Mouse (Mus musculus): ENCODE data around the gene Arfgef3. TPM values are rescaled to one million over a fixed set of nuclear protein-coding genes. Genes with fewer than 3 reads are reported as not detected.

Gene Arfgef3
- polyA plus RNA-seq, 1 experiment = 6.3 TPM

DNA sequence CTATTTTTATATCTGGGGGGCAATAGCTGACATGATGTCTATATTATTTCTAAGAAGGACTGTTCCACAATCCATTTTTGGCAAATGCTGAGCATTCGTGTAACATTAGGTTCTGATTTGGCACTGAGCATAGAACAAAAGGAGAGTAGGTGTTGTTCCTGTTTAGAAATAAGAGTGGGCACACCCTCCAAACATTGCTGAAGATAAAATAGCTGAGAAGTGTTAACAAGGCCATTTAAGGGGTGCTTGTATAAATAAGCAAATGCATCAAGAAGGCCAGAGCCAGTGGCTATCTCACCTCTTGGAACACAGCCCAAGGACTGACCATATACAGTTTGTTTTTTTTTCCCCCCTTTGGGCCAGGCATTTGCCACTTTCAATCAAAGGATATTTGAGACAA lies 35.1 kb downstream of the Arfgef3 start:
- no peak overlapping the region for H3K4me3 ChIP-seq (ENCODE audit: control insufficient read depth, low read depth, low read length)
- no peak for TF ChIP-seq POLR2A (IDR thresholded peaks at IDR 0.05; ENCODE audit: control insufficient read depth, low read depth, low read length)
- no peak for TF ChIP-seq CTCF (IDR thresholded peaks at IDR 0.05; ENCODE audit: control insufficient read depth, insufficient read depth, insufficient replicate concordance, low read depth, low read length)
- H3K27me3 ChIP-seq (ENCODE audit: control insufficient read depth, insufficient read depth, low read length) = no peaks in the 10 kb centered on the region
- H3K4me1 ChIP-seq (ENCODE audit: control insufficient read depth, insufficient read depth, low read length) = no peaks in the 10 kb centered on the region
- no peak overlapping the region for H3K27ac ChIP-seq (ENCODE audit: control insufficient read depth, insufficient read depth, low read depth, low read length)
- H3K36me3 ChIP-seq (ENCODE audit: control insufficient read depth, insufficient read depth, low read length) = no peaks in the 10 kb centered on the region

DNA sequence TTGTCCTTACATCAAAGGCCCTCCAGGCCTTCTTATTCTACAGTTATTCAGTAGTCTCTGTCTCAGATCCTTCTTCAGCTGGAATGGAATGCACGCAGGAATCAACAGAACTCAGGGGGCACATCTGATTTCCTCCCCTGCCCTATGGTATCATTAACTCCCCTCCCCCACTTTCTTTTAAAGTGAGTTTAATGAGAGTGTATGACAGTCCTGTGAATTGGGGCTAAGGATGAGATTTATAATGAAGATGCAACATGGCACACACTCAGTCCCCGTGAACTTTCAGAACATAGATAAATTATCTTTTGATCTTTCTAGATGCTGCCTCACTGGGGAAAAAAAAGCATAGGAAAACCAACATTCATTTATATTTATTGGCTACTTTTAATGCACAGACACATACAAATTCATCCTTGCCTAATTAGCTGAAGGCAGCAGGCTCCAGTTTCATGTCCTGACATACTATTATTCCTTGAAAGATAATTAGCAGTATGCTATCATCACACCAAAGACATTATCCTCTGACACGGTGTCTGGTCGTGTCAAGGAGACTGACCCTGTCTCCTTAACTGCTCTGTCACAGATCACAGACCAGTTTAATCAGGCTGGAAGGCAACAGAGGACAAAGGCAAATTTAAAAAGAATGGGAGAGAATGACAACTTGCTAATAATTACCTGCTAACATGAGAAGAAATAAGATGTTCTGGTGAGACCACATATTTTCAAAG lies 39.2 kb downstream of the Arfgef3 start:
- no peak for TF ChIP-seq CTCF (IDR thresholded peaks at IDR 0.05; ENCODE audit: control insufficient read depth, insufficient read depth, insufficient replicate concordance, low read depth, low read length)
- TF ChIP-seq POLR2A (IDR thresholded peaks at IDR 0.05; ENCODE audit: control insufficient read depth, low read depth, low read length) = no peak
- no peak overlapping the region for H3K27ac ChIP-seq (ENCODE audit: control insufficient read depth, insufficient read depth, low read depth, low read length)
- no peaks in the 10 kb centered on the region for H3K4me1 ChIP-seq (ENCODE audit: control insufficient read depth, insufficient read depth, low read length)
- H3K4me3 ChIP-seq (ENCODE audit: control insufficient read depth, low read depth, low read length) = no peak overlapping the region
- no peaks in the 10 kb centered on the region for H3K36me3 ChIP-seq (ENCODE audit: control insufficient read depth, insufficient read depth, low read length)
- H3K27me3 ChIP-seq (ENCODE audit: control insufficient read depth, insufficient read depth, low read length) = no peaks in the 10 kb centered on the region

DNA sequence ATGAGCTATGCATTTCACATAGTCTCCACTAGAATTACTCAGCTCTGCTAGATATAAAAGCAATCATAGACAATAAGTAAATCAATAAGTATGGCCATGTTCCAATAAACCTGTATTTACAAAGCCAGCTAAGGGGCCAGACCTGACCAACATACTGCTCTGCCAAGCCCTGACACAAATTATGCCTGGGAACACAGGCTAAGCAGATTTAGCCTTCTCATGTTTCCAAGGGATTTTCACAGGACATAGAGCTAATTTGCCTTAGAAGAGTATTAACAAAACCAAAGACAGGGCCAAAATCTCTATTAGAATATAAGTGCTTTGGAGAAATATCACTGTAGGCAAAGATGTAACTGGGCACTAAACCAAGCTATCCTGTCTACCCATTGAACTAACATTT lies 42.2 kb downstream of the Arfgef3 start:
- Histone ChIP-seq H3K4me3 (ENCODE audit: control insufficient read depth, low read depth, low read length) (no peak overlapping the region), H3K27ac (ENCODE audit: control insufficient read depth, insufficient read depth, low read depth, low read length) (no peak overlapping the region), H3K4me1 (ENCODE audit: control insufficient read depth, insufficient read depth, low read length) (no peaks in the 10 kb centered on the region), H3K36me3 (ENCODE audit: control insufficient read depth, insufficient read depth, low read length) (no peaks in the 10 kb centered on the region), H3K27me3 (ENCODE audit: control insufficient read depth, insufficient read depth, low read length) (no peaks in the 10 kb centered on the region)
- TF ChIP-seq CTCF (IDR thresholded peaks at IDR 0.05; ENCODE audit: control insufficient read depth, insufficient read depth, insufficient replicate concordance, low read depth, low read length) = no peak
- TF ChIP-seq POLR2A (IDR thresholded peaks at IDR 0.05; ENCODE audit: control insufficient read depth, low read depth, low read length) = no peak

DNA sequence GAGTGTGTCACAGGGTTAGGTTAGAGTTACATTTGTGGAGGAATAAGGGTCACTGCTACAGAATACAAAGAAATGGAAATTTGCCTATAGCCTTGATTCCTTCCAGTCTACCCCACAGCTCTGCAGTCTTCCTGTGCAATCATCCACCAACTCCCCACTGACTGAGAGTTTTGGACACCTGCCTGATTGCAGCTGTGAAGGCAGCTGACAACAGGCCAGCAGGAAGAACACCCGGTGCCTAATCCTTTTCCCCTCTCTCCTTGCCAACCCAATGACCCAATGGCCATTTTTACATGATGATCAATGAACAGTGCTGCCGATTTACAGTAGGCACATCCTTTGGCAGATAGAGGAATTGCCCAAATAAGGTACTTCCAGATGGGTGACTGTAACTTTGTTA lies 43.6 kb downstream of the Arfgef3 start:
- no peaks in the 10 kb centered on the region for H3K27me3 ChIP-seq (ENCODE audit: control insufficient read depth, insufficient read depth, low read length)
- TF ChIP-seq CTCF (IDR thresholded peaks at IDR 0.05; ENCODE audit: control insufficient read depth, insufficient read depth, insufficient replicate concordance, low read depth, low read length) (no peak), POLR2A (IDR thresholded peaks at IDR 0.05; ENCODE audit: control insufficient read depth, low read depth, low read length) (no peak)
- no peaks in the 10 kb centered on the region for H3K4me1 ChIP-seq (ENCODE audit: control insufficient read depth, insufficient read depth, low read length)
- H3K27ac ChIP-seq (ENCODE audit: control insufficient read depth, insufficient read depth, low read depth, low read length) = no peak overlapping the region
- H3K36me3 ChIP-seq (ENCODE audit: control insufficient read depth, insufficient read depth, low read length) = no peaks in the 10 kb centered on the region
- H3K4me3 ChIP-seq (ENCODE audit: control insufficient read depth, low read depth, low read length) = no peak overlapping the region

DNA sequence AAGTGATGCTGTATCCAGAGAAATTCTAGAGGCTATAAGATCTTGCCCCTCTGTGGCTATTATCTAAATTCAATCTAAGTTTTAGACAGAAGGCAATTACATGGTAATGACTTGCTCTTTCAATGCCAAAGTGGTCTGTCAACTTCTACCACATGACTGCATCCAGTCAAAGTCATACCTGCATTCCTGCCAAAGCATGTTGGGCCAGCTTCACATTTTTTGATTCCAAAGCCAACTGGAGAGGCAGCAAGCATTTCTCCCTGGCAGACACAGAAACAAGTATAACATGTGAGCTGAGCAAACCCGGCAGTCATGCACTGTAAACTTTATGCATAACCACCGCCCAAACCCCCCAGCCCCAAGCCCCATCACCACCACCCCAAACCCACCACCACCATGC lies 44.6 kb downstream of the Arfgef3 start:
- TF ChIP-seq POLR2A (IDR thresholded peaks at IDR 0.05; ENCODE audit: control insufficient read depth, low read depth, low read length) (no peak), CTCF (IDR thresholded peaks at IDR 0.05; ENCODE audit: control insufficient read depth, insufficient read depth, insufficient replicate concordance, low read depth, low read length) (no peak)
- H3K4me3 ChIP-seq (ENCODE audit: control insufficient read depth, low read depth, low read length) = no peak overlapping the region
- H3K27ac ChIP-seq (ENCODE audit: control insufficient read depth, insufficient read depth, low read depth, low read length) = no peak overlapping the region
- H3K36me3 ChIP-seq (ENCODE audit: control insufficient read depth, insufficient read depth, low read length) = no peaks in the 10 kb centered on the region
- H3K27me3 ChIP-seq (ENCODE audit: control insufficient read depth, insufficient read depth, low read length) = no peaks in the 10 kb centered on the region
- no peaks in the 10 kb centered on the region for H3K4me1 ChIP-seq (ENCODE audit: control insufficient read depth, insufficient read depth, low read length)

DNA sequence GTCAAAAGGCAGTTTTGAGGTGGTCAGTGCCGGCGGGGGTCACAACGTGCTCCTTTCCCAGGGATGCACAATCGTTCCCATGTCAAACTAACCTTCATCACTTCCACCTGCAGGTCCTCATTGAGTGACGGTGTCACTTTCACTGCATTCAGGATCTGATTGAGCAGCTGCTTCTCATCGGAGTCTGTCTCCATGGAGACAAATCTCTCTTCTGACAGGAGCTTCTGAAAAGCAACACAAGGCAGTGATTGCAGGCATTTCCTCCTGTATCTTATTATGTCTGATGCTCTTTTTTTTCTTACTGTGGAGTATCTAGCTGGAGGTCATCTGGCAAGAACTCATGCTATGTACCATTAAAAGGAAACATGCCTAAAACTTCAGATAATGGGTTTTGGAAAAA lies 47.3 kb downstream of the Arfgef3 start:
- TF ChIP-seq POLR2A (IDR thresholded peaks at IDR 0.05; ENCODE audit: control insufficient read depth, low read depth, low read length) (no peak), CTCF (IDR thresholded peaks at IDR 0.05; ENCODE audit: control insufficient read depth, insufficient read depth, insufficient replicate concordance, low read depth, low read length) (no peak)
- Histone ChIP-seq H3K4me3 (ENCODE audit: control insufficient read depth, low read depth, low read length) (no peak overlapping the region), H3K27me3 (ENCODE audit: control insufficient read depth, insufficient read depth, low read length) (no peaks in the 10 kb centered on the region), H3K27ac (ENCODE audit: control insufficient read depth, insufficient read depth, low read depth, low read length) (no peak overlapping the region), H3K4me1 (ENCODE audit: control insufficient read depth, insufficient read depth, low read length) (no peaks in the 10 kb centered on the region), H3K36me3 (ENCODE audit: control insufficient read depth, insufficient read depth, low read length) (no peaks in the 10 kb centered on the region)

DNA sequence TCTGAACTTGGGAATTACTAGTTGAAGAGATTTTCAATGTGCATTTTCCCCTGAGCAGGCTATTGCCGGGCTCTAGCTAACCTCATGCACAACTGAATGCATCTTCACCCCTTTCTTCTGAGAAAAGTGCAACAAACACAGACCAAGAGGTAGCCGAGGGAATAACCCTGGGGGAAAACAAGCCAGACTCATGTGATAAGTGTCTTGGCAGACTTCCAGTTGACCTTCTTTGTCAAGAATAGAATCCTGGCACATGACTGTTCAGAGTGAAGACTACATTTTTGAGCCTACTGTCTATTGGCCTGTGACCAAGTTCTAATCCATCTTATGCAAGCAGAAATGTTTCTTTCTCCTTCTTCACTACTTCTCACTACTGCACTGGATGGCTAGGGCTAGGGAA lies 55.5 kb downstream of the Arfgef3 start:
- TF ChIP-seq POLR2A (IDR thresholded peaks at IDR 0.05; ENCODE audit: control insufficient read depth, low read depth, low read length) (no peak), CTCF (IDR thresholded peaks at IDR 0.05; ENCODE audit: control insufficient read depth, insufficient read depth, insufficient replicate concordance, low read depth, low read length) (no peak)
- Histone ChIP-seq H3K27me3 (ENCODE audit: control insufficient read depth, insufficient read depth, low read length) (no peaks in the 10 kb centered on the region), H3K4me3 (ENCODE audit: control insufficient read depth, low read depth, low read length) (no peak overlapping the region), H3K36me3 (ENCODE audit: control insufficient read depth, insufficient read depth, low read length) (no peaks in the 10 kb centered on the region), H3K4me1 (ENCODE audit: control insufficient read depth, insufficient read depth, low read length) (no peaks in the 10 kb centered on the region), H3K27ac (ENCODE audit: control insufficient read depth, insufficient read depth, low read depth, low read length) (no peak overlapping the region)

Data from testis, adult 2 months (tissue).